Mouse (Mus musculus) c-Kit-negative CD71-positive TER-119-positive erythroid progenitor cells, embryonic 14.5 days (primary cell): Measurements from ENCODE around the gene Prima1.

Experiments used
- DNase-seq: peaks from one replicate; pipeline ENCODE4 v3.0.0-alpha.2; 2013; ENCODE audit warnings: low read depth, low spot score

The Prima1 gene

DNA sequence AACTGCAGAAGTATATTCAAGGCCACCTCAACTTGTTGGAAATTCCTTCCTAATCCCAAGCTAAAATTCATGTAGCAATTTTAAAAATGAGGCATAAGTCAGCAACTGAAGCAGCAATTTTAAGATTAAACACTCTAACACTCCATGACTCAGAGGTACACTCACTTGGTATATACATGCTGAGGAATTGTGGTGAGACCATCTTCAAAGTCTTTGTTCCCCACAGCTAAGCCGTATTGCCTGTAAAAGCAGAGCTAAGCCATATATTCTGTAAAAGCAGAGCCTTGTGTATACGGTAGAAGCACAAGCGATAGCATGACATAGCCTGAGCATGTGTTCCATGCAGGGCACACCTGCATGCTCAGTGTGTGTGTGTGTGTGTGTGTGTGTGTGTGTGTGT, 86.5 kb downstream of the Prima1 start:
- no peak for DNase-seq

DNA sequence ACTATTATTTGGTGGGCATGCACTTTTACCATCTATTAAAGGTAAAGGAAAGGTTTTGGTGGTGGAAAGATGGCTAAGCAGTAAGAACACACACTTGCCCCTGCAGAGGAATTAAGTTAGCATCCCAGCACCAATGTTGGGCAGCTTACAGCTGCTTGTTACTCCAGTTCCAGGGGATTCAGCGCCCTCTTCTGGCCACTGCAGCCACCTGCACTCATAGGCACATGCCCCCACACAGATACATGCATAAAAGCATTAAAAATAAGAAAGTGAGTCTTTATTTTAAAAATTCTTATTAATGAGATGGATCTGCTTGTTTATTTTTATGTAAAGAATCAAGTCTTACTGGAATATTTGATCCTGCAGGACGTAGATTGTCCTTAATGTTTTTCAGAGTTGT, 87.0 kb downstream of the Prima1 start:
- no peak for DNase-seq

DNA sequence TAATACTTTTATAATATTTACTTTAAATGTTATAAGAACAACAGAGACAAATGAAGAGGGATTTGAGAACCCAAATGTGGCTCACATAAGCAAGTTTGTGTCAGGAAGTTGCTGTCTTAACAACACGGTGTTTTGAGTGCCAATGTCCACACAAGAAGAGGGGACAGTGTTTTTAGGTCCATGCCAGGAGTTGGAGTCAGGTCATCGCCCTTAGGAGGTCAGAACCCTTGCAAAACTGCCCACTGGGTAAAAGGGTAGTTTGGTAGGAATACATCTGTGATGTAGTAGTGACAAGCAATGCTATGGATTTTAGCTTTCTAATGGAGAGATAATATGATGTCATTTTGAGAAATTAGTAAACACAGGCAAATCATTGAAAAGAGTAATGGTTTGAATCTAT, 91.7 kb downstream of the Prima1 start:
- no peak for DNase-seq
